Mouse (Mus musculus) neural tube, embryonic 14.5 days (tissue): Measurements from ENCODE around the gene Fam71f2. TPM values are rescaled to one million over a fixed set of nuclear protein-coding genes. Genes with fewer than 3 reads are reported as not detected.

Experiments
- ATAC-seq: fragments of 200-750 bp; cut with Nextera tagmentation; 2 replicates; pipeline ENCODE4 v1.8.0; 2017; ENCODE audit warnings: low read depth, mild to moderate bottlenecking, moderate TSS enrichment, moderate library complexity
- H3K27ac ChIP-seq: fragments of 300-500 bp; sonication (generic); 2 replicates; pipeline ENCODE4 v1.5.1; 2014; ENCODE audit warnings: low read depth, mild to moderate bottlenecking, control low read depth, low read length, moderate library complexity, mixed read lengths
- H3K27me3 ChIP-seq: fragments of 300-500 bp; sonication (generic); 2 replicates; pipeline ENCODE4 v1.6.1; 2014; ENCODE audit warnings: low read length; ENCODE audit not compliant: control insufficient read depth, insufficient read depth
- H3K36me3 ChIP-seq: fragments of 300-500 bp; sonication (generic); 2 replicates; pipeline ENCODE4 v1.6.1; 2014; ENCODE audit warnings: low read length, mixed read lengths; ENCODE audit not compliant: control insufficient read depth, insufficient read depth
- H3K4me1 ChIP-seq: fragments of 300-500 bp; sonication (generic); 2 replicates; pipeline ENCODE4 v1.6.1; 2014; ENCODE audit warnings: low read length; ENCODE audit not compliant: control insufficient read depth, insufficient read depth
- H3K4me2 ChIP-seq: fragments of 300-500 bp; sonication (generic); 2 replicates; pipeline ENCODE4 v1.6.1; 2014; ENCODE audit warnings: mild to moderate bottlenecking, low read depth, low read length, control low read depth
- H3K4me3 ChIP-seq: fragments of 300-500 bp; sonication (generic); 2 replicates; pipeline ENCODE4 v1.5.1; 2014; ENCODE audit warnings: low read depth, low read length, control low read depth, mixed read lengths
- H3K9ac ChIP-seq: fragments of 300-500 bp; sonication (generic); replicated peaks from 2 replicates; pipeline ENCODE4 v1.6.1; 2014; ENCODE audit warnings: low read depth, mild to moderate bottlenecking, control low read depth, low read length, mixed read lengths
- H3K9me3 ChIP-seq: fragments of 300-500 bp; sonication (generic); 2 replicates; pipeline ENCODE4 v1.6.1; 2016; ENCODE audit warnings: low read length; ENCODE audit not compliant: control insufficient read depth
- WGBS: fragments of 180-500 bp; shearing (Covaris S2); extraction: QIAGEN DNeasy Blood & Tissue Kit; methylation state at CpG from one replicate; pipeline ENCODE4 v1.1.7; 2014; 5-methylcytosine and 5-hydroxymethylcytosine counted together
- polyA plus RNA-seq: library from polyadenylated mRNA; unstranded; fragments of >200 nt; fragmentation: Nextera tagmentation; extraction: Ambion mirVana; gene quantifications from 2 replicates; pipeline ENCODE4 v1.2.1, GENCODE M21; 2014

Fam71f2 gene
- polyA plus RNA-seq, 1 experiment from 2014 or later, result 0.64 TPM

GRCm38 (mm10) chr6:29245272-29246120 is 33.9 kb upstream of the Fam71f2 start:
- Histone ChIP-seq H3K9me3 (no peaks in the 10 kb centered on the region), H3K9ac (no peak overlapping the region), H3K27me3 (no peaks in the 10 kb centered on the region), H3K4me1 (no peaks in the 10 kb centered on the region), H3K4me3 (no peak overlapping the region), H3K4me2 (no peak overlapping the region), H3K36me3 (no peaks in the 10 kb centered on the region), H3K27ac (no peak overlapping the region)
- 86% methylated on average over 14 of the region's 14 CpGs for WGBS
- ATAC-seq, result no peak

- no peak overlapping the region for H3K4me3 ChIP-seq
- H3K27me3 ChIP-seq, result no peaks in the 10 kb centered on the region
- no peaks in the 10 kb centered on the region for H3K36me3 ChIP-seq
- H3K9me3 ChIP-seq, result no peaks in the 10 kb centered on the region
- H3K9ac ChIP-seq, result no peak overlapping the region
- no peak overlapping the region for H3K4me2 ChIP-seq
- 86% methylated on average over 3 of the region's 3 CpGs for WGBS
- H3K4me1 ChIP-seq, result no peaks in the 10 kb centered on the region
- no peak overlapping the region for H3K27ac ChIP-seq
- ATAC-seq, result no peak
Observed at GRCm38 (mm10) chr6:29246183-29246582, 33.2 kb upstream of the Fam71f2 start.

- H3K9ac ChIP-seq, result no peak overlapping the region
- no peak overlapping the region for H3K27ac ChIP-seq
- ATAC-seq, result no peak
- WGBS, result 66% methylated on average over 5 of the region's 5 CpGs
- H3K4me3 ChIP-seq, result no peak overlapping the region
- H3K27me3 ChIP-seq, result no peaks in the 10 kb centered on the region
- no peaks in the 10 kb centered on the region for H3K4me1 ChIP-seq
- H3K36me3 ChIP-seq, result no peaks in the 10 kb centered on the region
- H3K9me3 ChIP-seq, result no peaks in the 10 kb centered on the region
- H3K4me2 ChIP-seq, result no peak overlapping the region
Observed at GRCm38 (mm10) chr6:29246585-29246984, 32.8 kb upstream of the Fam71f2 start.

GRCm38 (mm10) chr6:29247072-29247471 is 32.3 kb upstream of the Fam71f2 start:
- H3K4me3 ChIP-seq, result no peak overlapping the region
- H3K4me1 ChIP-seq, result no peaks in the 10 kb centered on the region
- no peaks in the 10 kb centered on the region for H3K9me3 ChIP-seq
- H3K27me3 ChIP-seq, result no peaks in the 10 kb centered on the region
- no peak overlapping the region for H3K9ac ChIP-seq
- no peak overlapping the region for H3K27ac ChIP-seq
- H3K4me2 ChIP-seq, result no peak overlapping the region
- 20% methylated on average over 4 of the region's 4 CpGs for WGBS
- no peak for ATAC-seq
- no peaks in the 10 kb centered on the region for H3K36me3 ChIP-seq

- H3K4me1 ChIP-seq, result no peaks in the 10 kb centered on the region
- no peak overlapping the region for H3K4me2 ChIP-seq
- no peaks in the 10 kb centered on the region for H3K27me3 ChIP-seq
- H3K27ac ChIP-seq, result no peak overlapping the region
- no peak for ATAC-seq
- H3K9me3 ChIP-seq, result no peaks in the 10 kb centered on the region
- no peak overlapping the region for H3K9ac ChIP-seq
- WGBS, result 88% methylated on average over 1 of the region's 1 CpGs
- no peaks in the 10 kb centered on the region for H3K36me3 ChIP-seq
- H3K4me3 ChIP-seq, result no peak overlapping the region
Observed at GRCm38 (mm10) chr6:29259418-29259817, 20.0 kb upstream of the Fam71f2 start.

- no peak for ATAC-seq
Observed at GRCm38 (mm10) chr6:29261831-29262230, 17.6 kb upstream of the Fam71f2 start.

GRCm38 (mm10) chr6:29263650-29264455 is 15.5 kb upstream of the Fam71f2 start:
- no peaks in the 10 kb centered on the region for H3K9me3 ChIP-seq
- no peak overlapping the region for H3K27ac ChIP-seq
- H3K9ac ChIP-seq, result no peak overlapping the region
- peak; percentile 74; the same call in 1 of the 2 replicates for ATAC-seq
- H3K27me3 ChIP-seq, result no peaks in the 10 kb centered on the region
- H3K36me3 ChIP-seq, result no peaks in the 10 kb centered on the region
- H3K4me2 ChIP-seq, result no peak overlapping the region
- 35% methylated on average over 6 of the region's 6 CpGs for WGBS
- no peak overlapping the region for H3K4me3 ChIP-seq
- H3K4me1 ChIP-seq, result no peaks in the 10 kb centered on the region

More at GRCm38 (mm10) chr6:29261831-29262230, 17.6 kb upstream of the Fam71f2 start:
- Histone ChIP-seq H3K9me3 (no peaks in the 10 kb centered on the region), H3K4me2 (no peak overlapping the region), H3K36me3 (no peaks in the 10 kb centered on the region), H3K4me3 (no peak overlapping the region), H3K27ac (no peak overlapping the region), H3K27me3 (no peaks in the 10 kb centered on the region), H3K9ac (no peak overlapping the region), H3K4me1 (no peaks in the 10 kb centered on the region)
- 86% methylated on average over 5 of the region's 5 CpGs for WGBS

GRCm38 (mm10) chr6:29264456-29264781 is 15.0 kb upstream of the Fam71f2 start:
- Histone ChIP-seq H3K36me3 (no peaks in the 10 kb centered on the region), H3K9ac (no peak overlapping the region), H3K9me3 (no peaks in the 10 kb centered on the region), H3K27me3 (no peaks in the 10 kb centered on the region), H3K27ac (no peak overlapping the region), H3K4me3 (no peak overlapping the region), H3K4me1 (no peaks in the 10 kb centered on the region), H3K4me2 (no peak overlapping the region)
- 0 out of 2 replicates have a peak, but pooled peaks have one; percentile 4 for ATAC-seq
- WGBS, result 98% methylated on average over 3 of the region's 3 CpGs

- 76% methylated on average over 4 of the region's 4 CpGs for WGBS
- Histone ChIP-seq H3K9ac (no peak overlapping the region), H3K4me2 (no peak overlapping the region), H3K4me3 (no peak overlapping the region), H3K36me3 (no peaks in the 10 kb centered on the region), H3K4me1 (no peaks in the 10 kb centered on the region), H3K9me3 (no peaks in the 10 kb centered on the region), H3K27ac (no peak overlapping the region), H3K27me3 (no peaks in the 10 kb centered on the region)
- ATAC-seq, result no peak
Observed at GRCm38 (mm10) chr6:29266936-29267335, 12.5 kb upstream of the Fam71f2 start.
